Comparison of ENCODE assay signal across 8 mouse cellular contexts in the genomic region with DNA sequence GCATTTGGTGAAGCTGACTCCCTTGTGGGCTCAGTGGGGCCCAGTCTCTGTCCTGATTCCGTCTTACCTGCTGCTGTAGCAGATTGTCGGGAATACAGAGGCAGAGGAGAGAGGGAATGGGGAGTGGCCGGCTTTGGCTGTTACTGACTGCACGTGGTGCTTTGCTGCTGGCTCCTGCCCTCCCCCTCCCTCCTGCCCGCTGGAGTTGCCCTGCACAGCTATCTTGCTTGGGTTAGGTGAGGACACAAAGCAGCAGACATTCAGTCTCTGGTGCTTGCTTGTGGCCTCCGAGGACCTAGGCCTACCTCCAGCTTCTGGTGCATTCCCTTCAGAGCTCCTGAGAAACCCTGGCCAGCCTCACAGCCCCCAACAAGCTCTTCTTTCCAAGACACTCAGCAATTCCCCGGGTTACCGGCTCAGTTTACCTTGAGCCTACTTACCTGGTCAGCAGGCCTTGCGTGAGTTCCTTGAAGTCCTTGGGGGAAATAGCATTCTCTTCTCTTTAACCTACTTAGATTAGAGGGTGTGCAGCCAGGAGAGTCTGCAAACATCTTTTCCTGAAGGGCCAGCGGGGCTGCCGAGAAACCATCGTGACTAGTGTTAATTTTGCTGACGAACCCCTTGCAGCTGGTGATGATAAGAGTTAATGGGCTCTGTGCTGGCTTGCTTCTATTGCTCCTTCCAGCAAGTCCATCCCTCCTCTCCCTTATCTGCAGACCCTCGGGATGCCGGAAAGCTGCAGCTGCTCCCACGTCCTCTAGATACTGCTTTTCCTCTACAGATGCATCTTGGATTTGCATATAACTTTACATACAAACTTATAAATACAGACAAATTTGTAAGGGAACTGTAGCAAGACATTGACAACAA.
DNase-seq lines count a peak whose midpoint lies in the region; TF ChIP-seq lines count a peak whose summit lies in the region.

No protein-coding gene starts in this region.

- WGBS in embryonic facial prominence, embryonic 10.5 days, result 46% methylated on average over 16 of the region's 16 CpGs
- WGBS in kidney, adult 2 months, result 64% methylated on average over 16 of the region's 16 CpGs

- H3K27me3 ChIP-seq in embryonic facial prominence, embryonic 10.5 days (replicated peaks; ENCODE audit: low read depth, poor library complexity, severe bottlenecking), result no peaks in the 10 kb centered on the region
- no peaks in the 10 kb centered on the region for H3K27me3 ChIP-seq in kidney, adult 2 months (replicated peaks; ENCODE audit: control insufficient read depth, insufficient read depth, low read length)

- H3K27ac ChIP-seq in embryonic facial prominence, embryonic 10.5 days (replicated peaks), result peak overlapping the region; percentile 48
- H3K27ac ChIP-seq in kidney, adult 2 months (ENCODE audit: insufficient read depth, low read depth, low read length), result no peak overlapping the region

- DNase-seq in adrenal gland, postnatal 10 days, result peak; percentile 62
- DNase-seq in adrenal gland, postnatal 4 days (ENCODE audit: low spot score in 2 of 2), result no peak
- DNase-seq in embryonic facial prominence, embryonic 10.5 days (ENCODE audit: low spot score), result peak; percentile 43
- peak; percentile 75 for DNase-seq in kidney, adult 2 months
- peak; percentile 46 for DNase-seq in lung, postnatal 36 days
- DNase-seq in thymus, postnatal 25 days, result no peak
- no peak for DNase-seq in thymus, postnatal 10 days (ENCODE audit: low spot score in 2 of 2)
- no peak for DNase-seq in layer of hippocampus, postnatal 36 days

- H3K4me1 ChIP-seq in embryonic facial prominence, embryonic 10.5 days, result peaks cover 7% of the 10 kb centered on the region
- H3K4me1 ChIP-seq in kidney, adult 2 months (ENCODE audit: control insufficient read depth, insufficient read depth, low read length), result no peaks in the 10 kb centered on the region; the same call in 1 of the 2 replicates

- H3K9me3 ChIP-seq in embryonic facial prominence, embryonic 10.5 days, result peaks cover 7% of the 10 kb centered on the region; the same call in 1 of the 2 replicates

- H3K36me3 ChIP-seq in embryonic facial prominence, embryonic 10.5 days (replicated peaks), result peaks cover 11% of the 10 kb centered on the region
- H3K36me3 ChIP-seq in kidney, adult 2 months (ENCODE audit: control insufficient read depth, insufficient read depth, low read length), result no peaks in the 10 kb centered on the region

- no peak overlapping the region for H3K4me3 ChIP-seq in embryonic facial prominence, embryonic 10.5 days
- no peak overlapping the region for H3K4me3 ChIP-seq in kidney, adult 2 months (ENCODE audit: insufficient read depth, low read depth, low read length)

- no peak for TF ChIP-seq POLR2A in kidney, adult 2 months (IDR thresholded peaks at IDR 0.05; ENCODE audit: low read depth, low read length)

- no peak for TF ChIP-seq CTCF in kidney, adult 2 months (conservative IDR thresholded peaks at IDR 0.05; ENCODE audit: insufficient read depth, insufficient read length, low read depth, low read length)

Comparison
In these comparisons a context has a peak if more than half of its experiments do, and no peak if none do; other contexts are left out.
1. DNase-seq: peak in adrenal gland, postnatal 10 days (single experiment), embryonic facial prominence, embryonic 10.5 days (single experiment), kidney, adult 2 months (single experiment) and lung, postnatal 36 days (single experiment); none in adrenal gland, postnatal 4 days (0 of 2), thymus, postnatal 25 days (single experiment), thymus, postnatal 10 days (0 of 2) and layer of hippocampus, postnatal 36 days (0 of 2).